Mouse (Mus musculus) pancreas, adult 10 weeks (tissue): ENCODE data around the gene Olfr247. TPM values are rescaled to one million over a fixed set of nuclear protein-coding genes. Genes with fewer than 3 reads are reported as not detected.

Experiments
- polyA plus RNA-seq: library from polyadenylated mRNA; stranded (reverse); fragments of 350-450 nt; fragmentation: Illumina TruSeq; extraction: RNeasy Lipid Tissue Mini Kit (QIAGEN cat#74804); gene quantifications from one replicate; pipeline ENCODE4 v1.2.3, GENCODE M21; 2015; ENCODE audit warnings: low read depth, low replicate concordance; ENCODE audit not compliant: insufficient read depth

Gene Olfr247
- polyA plus RNA-seq, result not detected

DNA sequence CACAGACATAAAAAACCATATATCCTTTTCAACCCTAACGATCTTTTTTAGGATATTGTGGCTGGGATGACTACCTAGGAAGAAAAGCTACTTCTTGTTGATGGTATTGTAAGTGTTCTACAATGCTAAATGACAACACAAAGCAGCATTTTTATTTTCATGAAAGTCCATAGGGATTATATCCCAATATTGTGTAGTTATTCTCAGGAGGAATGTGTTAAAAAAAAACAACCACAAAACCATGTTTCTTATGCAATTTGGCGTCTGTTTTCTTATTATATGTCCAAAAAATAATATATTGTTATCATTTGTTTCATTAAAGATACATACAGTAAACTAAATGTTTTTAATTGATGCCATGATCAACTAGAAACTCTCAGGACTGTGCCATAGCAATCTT, at the start of gene Olfr247:
Gene Olfr247 (minus strand): TSS at position 101 of the 400 bp plus-strand sequence.

GRCm38 (mm10) chr10:130012321-130012720, 36.4 kb upstream of the Olfr247 start, which contains the start of gene Olfr820:
Gene Olfr820, plus strand, starts transcription at chr10:130012621.

GRCm38 (mm10) chr10:129984962-129985361, 9.0 kb upstream of the Olfr247 start, which contains the start of gene Gm10310:
Gene Gm10310, minus strand, starts transcription at chr10:129985062.

DNA sequence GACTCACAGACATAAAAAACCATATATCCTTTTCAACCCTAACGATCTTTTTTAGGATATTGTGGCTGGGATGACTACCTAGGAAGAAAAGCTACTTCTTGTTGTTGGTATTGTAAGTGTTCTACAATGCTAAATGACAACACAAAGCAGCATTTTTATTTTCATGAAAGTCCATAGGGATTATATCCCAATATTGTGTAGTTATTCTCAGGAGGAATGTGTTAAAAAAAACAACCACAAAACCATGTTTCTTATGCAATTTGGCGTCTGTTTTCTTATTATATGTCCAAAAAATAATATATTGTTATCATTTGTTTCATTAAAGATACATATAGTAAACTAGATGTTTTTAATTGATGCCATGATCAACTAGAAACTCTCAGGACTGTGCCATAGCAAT, 8.8 kb downstream of the Olfr247 start, which contains the start of gene Olfr819:
Gene Olfr819 (minus strand): TSS at position 101 of the 400 bp plus-strand sequence.

GRCm38 (mm10) chr10:129949000-129949399, 26.9 kb downstream of the Olfr247 start, which contains the start of gene Olfr818:
Gene Olfr818, minus strand, starts transcription at chr10:129949100.

Other genes with a start within 250 kb of the Olfr247 start
- gene Olfr805, start 246.8 kb downstream of the Olfr247 start, polyA plus RNA-seq, result not detected
- gene Olfr806, start 234.2 kb downstream of the Olfr247 start, polyA plus RNA-seq, result not detected
- gene Olfr807, start 218.3 kb downstream of the Olfr247 start, polyA plus RNA-seq, result not detected
- gene Olfr808, start 210.7 kb downstream of the Olfr247 start, polyA plus RNA-seq, result not detected
- gene Olfr809, start 201.5 kb downstream of the Olfr247 start, polyA plus RNA-seq, result not detected
- not detected for gene Olfr810, start 181.2 kb downstream of the Olfr247 start, polyA plus RNA-seq
- gene Olfr811, start 171.7 kb downstream of the Olfr247 start, polyA plus RNA-seq, result not detected
- not detected for gene Olfr812, start 130.0 kb downstream of the Olfr247 start, polyA plus RNA-seq
- gene Olfr813, start 120.8 kb downstream of the Olfr247 start, polyA plus RNA-seq, result not detected
- gene Olfr814, start 96.3 kb downstream of the Olfr247 start, polyA plus RNA-seq, result not detected
- gene Olfr815, start 70.3 kb downstream of the Olfr247 start, polyA plus RNA-seq, result not detected
- not detected for gene Olfr816, start 60.5 kb downstream of the Olfr247 start, polyA plus RNA-seq
- gene Olfr818, start 27.0 kb downstream of the Olfr247 start, polyA plus RNA-seq, result not detected
- gene Olfr819, start 8.9 kb downstream of the Olfr247 start, polyA plus RNA-seq, result not detected
- gene Gm10310, start 8.9 kb upstream of the Olfr247 start, polyA plus RNA-seq, result not detected
- not detected for gene Olfr820, start 36.5 kb upstream of the Olfr247 start, polyA plus RNA-seq
- not detected for gene Olfr821, start 54.2 kb upstream of the Olfr247 start, polyA plus RNA-seq
- not detected for gene Olfr822, start 95.1 kb upstream of the Olfr247 start, polyA plus RNA-seq
- not detected for gene Olfr823, start 139.2 kb upstream of the Olfr247 start, polyA plus RNA-seq
- not detected for gene Olfr824, start 153.9 kb upstream of the Olfr247 start, polyA plus RNA-seq
- not detected for gene Olfr825, start 190.6 kb upstream of the Olfr247 start, polyA plus RNA-seq
- not detected for gene Olfr826, start 208.0 kb upstream of the Olfr247 start, polyA plus RNA-seq
- not detected for gene Olfr827, start 238.3 kb upstream of the Olfr247 start, polyA plus RNA-seq